Mouse (Mus musculus) liver, embryonic 16.5 days (tissue): ENCODE measurements at regions not wholly inside any gene's neighbourhood (a gene's known extent, or its start where the extent isn't known, plus 50 kb on each side); places are given as distances from the start of the nearest gene placed in this dataset.

Experiments
- ATAC-seq: fragments of 200-750 bp; cut with Nextera tagmentation; 2 replicates; pipeline ENCODE4 v1.8.0; 2017; ENCODE audit warnings: low read depth, mild to moderate bottlenecking, moderate number of reproducible peaks, moderate library complexity
- H3K27ac ChIP-seq: fragments of 300-500 bp; sonication (generic); 2 replicates; pipeline ENCODE4 v1.5.1; 2014; ENCODE audit warnings: mild to moderate bottlenecking, low read length
- H3K27me3 ChIP-seq: fragments of 300-500 bp; sonication (generic); 2 replicates; pipeline ENCODE4 v1.6.1; 2014; ENCODE audit warnings: low read depth, low read length, mixed read lengths; ENCODE audit not compliant: control insufficient read depth, insufficient read depth
- H3K36me3 ChIP-seq: fragments of 300-500 bp; sonication (generic); 2 replicates; pipeline ENCODE4 v1.6.1; 2014; ENCODE audit warnings: mild to moderate bottlenecking; ENCODE audit not compliant: control insufficient read depth, insufficient read depth
- H3K4me1 ChIP-seq: fragments of 300-500 bp; sonication (generic); 2 replicates; pipeline ENCODE4 v1.6.1; 2014; ENCODE audit warnings: low read depth, low read length, mixed read lengths; ENCODE audit not compliant: control insufficient read depth
- H3K4me2 ChIP-seq: fragments of 300-500 bp; sonication (generic); 2 replicates; pipeline ENCODE4 v1.6.1; 2014; ENCODE audit warnings: low read depth, low read length, mixed read lengths
- H3K4me3 ChIP-seq: fragments of 300-500 bp; sonication (generic); 2 replicates; pipeline ENCODE4 v1.5.1; 2014; ENCODE audit warnings: low read depth, mild to moderate bottlenecking, low read length
- H3K9ac ChIP-seq: fragments of 300-500 bp; sonication (generic); 2 replicates; pipeline ENCODE4 v1.6.1; 2014; ENCODE audit warnings: low read depth, low read length
- H3K9me3 ChIP-seq: fragments of 300-500 bp; sonication (generic); replicated peaks from 2 replicates; pipeline ENCODE4 v1.6.1; 2016; ENCODE audit warnings: low read length; ENCODE audit not compliant: control insufficient read depth
- WGBS: fragments of 180-500 bp; shearing (Covaris S2); extraction: QIAGEN DNeasy Blood & Tissue Kit; methylation state at CpG from one replicate; pipeline ENCODE4 v1.1.7; 2014; ENCODE audit not compliant: insufficient replicate concordance; 5-methylcytosine and 5-hydroxymethylcytosine counted together

- Histone ChIP-seq H3K4me1 (no peaks in the 10 kb centered on the region), H3K9ac (no peak overlapping the region), H3K9me3 (no peaks in the 10 kb centered on the region), H3K27me3 (no peaks in the 10 kb centered on the region), H3K4me3 (no peak overlapping the region), H3K27ac (no peak overlapping the region), H3K36me3 (no peaks in the 10 kb centered on the region), H3K4me2 (no peak overlapping the region)
- 78% methylated on average over 2 of the region's 2 CpGs for WGBS
- ATAC-seq, result no peak
These were observed 207.5 kb downstream of the Qk start for GRCm38 (mm10) chr17:10112118-10112517.

DNA sequence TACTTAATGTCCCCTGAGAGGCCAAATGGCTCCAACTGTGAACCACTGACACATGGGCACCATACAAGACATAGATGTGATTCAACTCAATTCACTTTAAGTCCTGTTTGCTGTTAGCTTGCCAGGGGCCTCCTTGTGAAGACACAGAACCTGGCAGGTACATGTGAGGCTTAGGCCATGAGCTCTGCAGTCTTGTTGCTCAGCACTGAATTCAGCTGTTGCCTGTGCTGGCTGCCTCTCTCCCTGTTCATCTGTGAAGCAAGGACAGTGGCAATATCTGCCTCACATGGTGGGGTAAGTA, 209.3 kb downstream of the Qk start:
- Histone ChIP-seq H3K9me3 (no peaks in the 10 kb centered on the region), H3K4me3 (no peak overlapping the region), H3K36me3 (no peaks in the 10 kb centered on the region), H3K27me3 (no peaks in the 10 kb centered on the region), H3K9ac (no peak overlapping the region), H3K4me1 (no peaks in the 10 kb centered on the region), H3K4me2 (no peak overlapping the region), H3K27ac (no peak overlapping the region)
- no peak for ATAC-seq

- ATAC-seq, result no peak
- Histone ChIP-seq H3K4me3 (no peak overlapping the region), H3K27ac (no peak overlapping the region), H3K9ac (no peak overlapping the region), H3K4me1 (no peaks in the 10 kb centered on the region), H3K9me3 (no peaks in the 10 kb centered on the region), H3K27me3 (no peaks in the 10 kb centered on the region), H3K4me2 (no peak overlapping the region), H3K36me3 (no peaks in the 10 kb centered on the region)
- 50% methylated on average over 8 of the region's 8 CpGs for WGBS
These were observed 209.9 kb downstream of the Qk start for GRCm38 (mm10) chr17:10109511-10110374.

- Histone ChIP-seq H3K27me3 (no peaks in the 10 kb centered on the region), H3K4me3 (no peak overlapping the region), H3K36me3 (no peaks in the 10 kb centered on the region), H3K4me2 (no peak overlapping the region), H3K4me1 (no peaks in the 10 kb centered on the region), H3K27ac (no peak overlapping the region), H3K9me3 (no peaks in the 10 kb centered on the region), H3K9ac (no peak overlapping the region)
- ATAC-seq, result no peak
- WGBS, result 59% methylated on average over 3 of the region's 3 CpGs
These were observed 214.4 kb downstream of the Qk start for GRCm38 (mm10) chr17:10105299-10105698.

GRCm38 (mm10) chr17:10098199-10098598, 221.5 kb downstream of the Qk start:
- Histone ChIP-seq H3K27ac (no peak overlapping the region), H3K27me3 (no peaks in the 10 kb centered on the region), H3K4me1 (no peaks in the 10 kb centered on the region), H3K9ac (no peak overlapping the region), H3K9me3 (no peaks in the 10 kb centered on the region), H3K36me3 (no peaks in the 10 kb centered on the region), H3K4me3 (no peak overlapping the region), H3K4me2 (no peak overlapping the region)
- no peak for ATAC-seq
- 53% methylated on average over 4 of the region's 4 CpGs for WGBS

DNA sequence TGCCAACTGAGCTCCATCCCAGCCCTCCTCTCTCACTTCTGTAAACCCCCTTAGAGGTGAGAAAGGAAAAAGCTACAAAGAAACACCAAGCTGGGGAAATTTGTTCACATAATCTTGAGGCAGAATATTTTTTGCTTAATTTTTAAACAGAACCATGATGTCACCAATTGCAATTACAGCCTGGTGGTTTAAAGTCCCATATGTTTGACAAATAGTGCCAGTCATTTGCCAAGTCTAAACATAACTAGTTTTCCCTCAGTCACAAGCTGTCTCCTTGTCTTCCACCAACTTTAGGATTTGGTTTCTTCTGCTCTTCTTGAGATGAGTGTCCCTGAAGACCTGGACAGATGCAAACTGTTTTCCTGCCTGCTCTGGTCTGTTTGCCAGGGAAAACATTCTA, 222.0 kb downstream of the Qk start:
- Histone ChIP-seq H3K4me2 (no peak overlapping the region), H3K27ac (no peak overlapping the region), H3K4me3 (no peak overlapping the region), H3K27me3 (no peaks in the 10 kb centered on the region), H3K36me3 (no peaks in the 10 kb centered on the region), H3K9ac (no peak overlapping the region), H3K9me3 (no peaks in the 10 kb centered on the region), H3K4me1 (no peaks in the 10 kb centered on the region)
- no peak for ATAC-seq

- no peaks in the 10 kb centered on the region for H3K36me3 ChIP-seq
- H3K9me3 ChIP-seq, result no peaks in the 10 kb centered on the region
- 47% methylated on average over 3 of the region's 3 CpGs for WGBS
- H3K9ac ChIP-seq, result no peak overlapping the region
- H3K4me1 ChIP-seq, result no peaks in the 10 kb centered on the region
- H3K27me3 ChIP-seq, result no peaks in the 10 kb centered on the region
- ATAC-seq, result no peak
- no peak overlapping the region for H3K4me3 ChIP-seq
- H3K27ac ChIP-seq, result no peak overlapping the region
- no peak overlapping the region for H3K4me2 ChIP-seq
These were observed 223.8 kb downstream of the Qk start for GRCm38 (mm10) chr17:10095841-10096301.

- no peak for ATAC-seq
These were observed 225.5 kb downstream of the Qk start for GRCm38 (mm10) chr17:10094108-10094521.

GRCm38 (mm10) chr17:10093437-10094107, 226.1 kb downstream of the Qk start:
- no peaks in the 10 kb centered on the region for H3K27me3 ChIP-seq
- H3K9me3 ChIP-seq, result no peaks in the 10 kb centered on the region
- H3K36me3 ChIP-seq, result no peaks in the 10 kb centered on the region
- WGBS, result 19% methylated on average over 8 of the region's 8 CpGs
- ATAC-seq, result no peak
- no peak overlapping the region for H3K4me3 ChIP-seq
- H3K4me2 ChIP-seq, result no peak overlapping the region
- no peaks in the 10 kb centered on the region for H3K4me1 ChIP-seq
- H3K9ac ChIP-seq, result no peak overlapping the region
- no peak overlapping the region for H3K27ac ChIP-seq

More at GRCm38 (mm10) chr17:10094108-10094521, 225.5 kb downstream of the Qk start:
- Histone ChIP-seq H3K4me2 (no peak overlapping the region), H3K27me3 (no peaks in the 10 kb centered on the region), H3K9ac (no peak overlapping the region), H3K36me3 (no peaks in the 10 kb centered on the region), H3K9me3 (no peaks in the 10 kb centered on the region), H3K27ac (no peak overlapping the region), H3K4me1 (no peaks in the 10 kb centered on the region), H3K4me3 (no peak overlapping the region)
- 39% methylated on average over 3 of the region's 3 CpGs for WGBS
